Mouse (Mus musculus): ENCODE results near the gene Olfr18. TPM values are rescaled to one million over a fixed set of nuclear protein-coding genes. Genes with fewer than 3 reads are reported as not detected.
"Not testable (repeated sequence)": the region's sequence is repeated elsewhere in the genome, so short reads cannot be mapped to it uniquely, and the experiment has no call there.

Olfr18 gene
- total RNA-seq (2021): not detected
- long read RNA-seq, experiment 1: 0 reads
- long read RNA-seq, experiment 2: 0 reads

DNA sequence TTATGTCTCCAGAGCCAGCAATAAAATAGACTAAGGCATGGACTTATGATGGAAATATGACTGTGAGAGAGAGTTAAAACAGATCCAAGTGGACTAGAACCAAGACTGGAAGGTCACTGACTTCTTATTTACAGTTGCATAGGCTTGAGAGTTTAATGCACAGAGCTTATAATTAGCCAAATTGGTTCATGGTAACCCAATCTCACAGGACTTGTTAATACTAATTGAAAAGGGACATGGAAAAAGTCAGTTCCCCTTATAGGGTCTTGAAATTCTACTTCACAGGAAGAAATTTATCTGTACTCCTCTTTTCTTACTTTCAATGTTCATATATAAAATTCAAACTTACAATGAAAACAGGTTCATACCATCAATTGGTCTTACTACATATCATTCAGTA lies at the start of gene Olfr18:
Gene Olfr18, minus strand, starts transcription at position 101 of the 400 bp plus-strand sequence.
- DNase-seq: no peak

DNA sequence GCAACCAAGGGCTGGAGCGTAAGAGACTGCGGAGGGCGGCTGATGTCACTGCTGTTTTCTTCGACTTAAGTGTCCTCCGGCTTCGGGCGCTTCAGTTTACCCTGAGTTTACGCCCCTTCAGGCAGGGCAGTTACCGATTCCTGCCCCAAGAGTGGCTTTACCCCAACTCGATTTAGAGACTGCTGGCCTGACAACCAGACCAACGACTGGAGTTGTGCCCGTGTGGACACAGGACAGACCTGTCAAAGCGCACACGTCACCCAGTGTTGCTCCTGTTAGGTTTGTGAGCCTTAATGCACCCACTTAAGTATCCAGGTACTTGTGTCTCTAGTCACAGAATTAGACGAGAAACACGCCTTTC lies 49.4 kb upstream of the Olfr18 start:
- peak; percentile 18 for DNase-seq

DNA sequence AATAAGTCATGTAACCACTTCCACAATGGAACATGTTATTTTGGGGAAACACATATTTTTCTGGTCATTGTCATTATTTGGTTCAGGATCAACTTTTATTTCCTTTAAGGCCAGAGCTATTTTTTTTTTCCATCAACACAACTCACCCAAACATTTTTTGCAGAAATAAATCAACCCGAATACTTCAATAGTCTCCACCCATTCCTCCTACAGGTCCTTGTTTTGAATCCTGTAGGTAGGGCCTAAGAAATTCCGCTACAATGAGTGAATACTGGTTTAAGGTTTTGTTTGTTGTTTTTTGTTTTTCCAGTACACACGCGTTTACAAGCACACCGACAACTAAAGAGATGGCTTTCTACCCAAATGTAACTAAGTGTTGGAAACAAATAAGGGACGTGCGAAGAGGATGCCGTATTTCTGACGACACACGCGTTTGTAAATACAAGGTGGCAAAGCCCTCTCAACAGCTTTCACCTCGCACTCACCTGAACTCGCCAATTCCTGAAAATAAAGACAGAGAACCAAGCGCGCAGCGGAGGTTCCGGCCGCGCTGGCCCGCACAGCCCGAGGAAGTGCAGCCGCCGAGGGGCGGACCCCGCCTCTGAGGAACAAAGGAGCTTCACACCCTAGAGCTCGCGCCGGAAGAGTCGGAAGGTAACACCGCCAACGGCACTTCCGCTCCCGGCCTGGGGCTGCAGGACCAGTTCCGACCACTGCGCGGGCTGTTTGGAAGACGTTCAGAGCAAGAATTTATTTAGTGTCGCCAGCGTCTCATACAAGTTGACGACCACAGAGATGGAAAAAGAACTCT lies 48.8 kb upstream of the Olfr18 start, which contains the start of gene Zfp560:
Gene Zfp560, minus strand, starts transcription at position 646 of the 811 bp plus-strand sequence.
- peak; percentile 93 for DNase-seq

DNA sequence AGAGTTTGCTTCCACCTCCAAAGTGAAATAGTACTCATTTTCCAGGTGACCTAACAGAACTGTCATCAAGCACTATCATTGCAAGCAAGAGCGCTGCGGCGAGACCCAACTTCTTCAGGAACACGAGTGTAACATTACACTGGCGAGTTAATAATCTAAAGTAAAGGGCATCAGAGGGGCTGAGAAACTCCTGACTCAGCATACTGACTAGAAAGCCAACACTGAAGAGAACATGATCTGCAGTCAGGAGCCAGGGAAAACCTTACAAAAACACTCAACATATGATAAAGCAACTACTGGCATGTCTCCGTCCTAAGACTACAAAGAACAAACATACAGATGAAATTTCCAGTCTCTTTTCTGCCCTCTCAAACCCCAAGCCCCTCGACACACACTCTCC lies 47.8 kb upstream of the Olfr18 start:
- DNase-seq: no peak

DNA sequence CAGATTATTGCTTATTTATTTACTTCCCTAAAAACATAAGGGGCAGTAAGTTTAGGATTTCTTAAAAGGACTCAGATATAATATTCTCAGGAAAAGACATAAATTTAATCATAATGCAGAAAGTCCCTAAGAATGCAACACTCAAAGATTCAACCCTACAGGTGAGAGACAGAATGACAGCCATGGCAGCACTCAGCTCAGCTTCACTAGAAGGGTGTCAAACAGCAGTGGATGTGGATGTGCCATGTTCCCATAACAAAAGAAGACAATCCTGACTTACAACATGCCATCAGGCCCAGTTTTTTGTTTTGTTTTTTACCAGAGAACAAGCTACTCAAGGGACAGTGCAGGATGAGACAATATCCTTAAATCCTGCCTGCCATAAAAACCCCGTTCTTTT lies 38.8 kb upstream of the Olfr18 start:
- no peak for DNase-seq

DNA sequence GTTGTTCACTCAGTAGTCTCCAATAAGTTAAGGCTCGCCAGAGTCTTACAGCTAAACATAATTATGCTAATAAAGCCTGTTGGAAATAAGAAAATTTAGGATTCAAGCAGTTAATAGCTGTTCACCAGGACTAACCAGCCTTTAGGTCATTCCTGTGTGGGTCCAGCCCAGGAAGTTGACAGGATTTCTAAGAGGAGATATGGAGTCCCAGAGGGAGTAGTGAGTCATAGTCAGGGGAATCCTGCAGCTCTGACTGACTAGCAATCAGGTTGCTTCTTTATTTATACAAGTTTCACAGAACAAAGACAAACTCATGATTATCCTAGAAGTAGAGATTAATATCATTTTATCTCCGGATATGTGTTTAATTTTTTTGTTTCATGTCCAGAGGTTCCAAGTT lies 31.4 kb upstream of the Olfr18 start:
- DNase-seq: no peak

DNA sequence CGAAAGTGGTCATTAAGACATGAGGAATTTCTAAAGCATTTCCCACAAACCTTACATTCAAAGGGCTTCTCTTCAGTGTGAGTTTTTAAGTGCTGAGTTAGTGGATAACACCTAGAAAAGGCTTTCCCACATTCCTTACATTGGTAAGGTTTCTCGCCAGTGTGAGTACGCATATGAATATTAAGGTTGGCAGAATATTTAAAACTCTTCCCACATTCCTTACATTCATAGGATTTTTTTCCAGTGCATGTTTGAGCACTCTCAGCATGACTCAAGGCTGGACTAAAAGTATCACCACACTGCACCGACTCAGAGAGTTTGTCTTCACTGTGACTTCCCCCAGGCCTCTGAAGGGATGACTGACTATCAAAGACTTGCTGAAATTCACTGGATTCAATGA lies 12.6 kb upstream of the Olfr18 start:
- DNase-seq: no peak

DNA sequence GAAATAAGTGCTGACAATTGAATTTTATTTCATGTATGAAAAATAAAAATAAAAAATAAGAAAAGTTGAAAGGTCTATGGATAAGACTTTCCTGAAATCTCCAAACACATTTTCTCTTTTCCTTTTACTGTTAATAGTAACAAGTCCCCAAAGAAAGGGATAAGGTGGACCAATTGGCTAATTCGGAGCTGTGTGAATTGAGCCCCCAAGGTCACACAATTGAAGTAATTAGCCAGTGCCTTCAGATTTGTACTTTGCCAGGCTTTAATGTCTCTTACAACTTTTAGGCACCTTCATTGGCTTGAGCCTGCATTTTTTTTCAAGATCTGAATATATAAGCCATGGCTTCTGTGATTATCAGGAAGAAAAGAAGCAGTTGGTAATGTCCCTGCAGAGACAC lies 37.7 kb downstream of the Olfr18 start, which contains the start of gene Olfr873:
Gene Olfr873, plus strand, starts transcription at position 301 of the 400 bp plus-strand sequence.
- DNase-seq: no peak

DNA sequence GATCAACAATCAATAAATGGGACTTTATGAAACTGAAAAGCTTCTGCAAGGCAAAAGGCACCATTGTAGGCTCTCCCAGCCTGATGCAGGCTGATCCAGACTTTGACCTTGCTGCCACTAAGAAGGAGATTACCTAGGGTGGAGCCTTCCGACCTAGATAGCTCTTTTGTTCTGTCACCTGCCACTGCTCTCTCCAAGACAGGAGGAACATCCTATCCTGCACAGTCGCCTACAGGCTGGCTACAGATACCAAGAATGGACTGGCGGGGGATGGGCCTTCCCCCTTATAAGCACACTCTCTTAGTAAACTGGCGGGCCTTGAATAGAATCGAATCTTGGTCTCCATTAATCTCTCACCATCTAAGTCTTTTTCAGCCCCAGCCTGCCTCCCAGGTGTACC lies 40.3 kb downstream of the Olfr18 start:
- DNase-seq: not testable (repeated sequence)

DNA sequence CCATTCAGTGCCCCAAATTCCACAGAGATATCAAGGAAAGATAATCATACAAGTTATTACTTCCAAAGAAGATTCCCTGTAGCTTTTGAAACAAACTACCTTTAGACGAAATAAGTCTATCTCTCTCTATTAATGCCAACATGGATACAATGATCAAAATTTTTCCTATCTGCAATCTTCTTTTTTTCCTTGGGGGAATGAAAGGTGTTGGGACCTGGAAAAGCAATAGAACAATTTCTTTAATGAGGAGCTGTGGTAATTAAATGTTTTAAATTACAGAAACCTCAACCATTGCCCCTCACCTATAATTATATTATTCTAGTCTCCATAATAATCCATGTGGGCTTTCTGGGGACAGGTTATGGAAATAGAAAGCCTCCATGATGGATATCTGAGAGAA lies 53.8 kb downstream of the Olfr18 start, which contains the start of gene Olfr39:
Gene Olfr39, plus strand, starts transcription at position 301 of the 400 bp plus-strand sequence.
- DNase-seq: no peak

Other genes starting within 250 kb of the Olfr18 start
- gene Olfr868, start 237.5 kb downstream of the Olfr18 start, total RNA-seq (2021): not detected
- gene Olfr869, start 207.1 kb downstream of the Olfr18 start, total RNA-seq (2021): not detected
- not detected for gene Olfr870, start 162.0 kb downstream of the Olfr18 start, total RNA-seq (2021)
- not detected for gene Olfr871, start 123.9 kb downstream of the Olfr18 start, total RNA-seq (2021)
- gene Olfr872, start 99.0 kb downstream of the Olfr18 start, total RNA-seq (2021): not detected
- gene Olfr39, start 53.7 kb downstream of the Olfr18 start, total RNA-seq (2021): not detected
- not detected for gene Olfr873, start 37.6 kb downstream of the Olfr18 start, total RNA-seq (2021)
- 1 to 10 TPM; 8.5 to 9.6 TPM for gene Zfp560, start 49.1 kb upstream of the Olfr18 start, total RNA-seq (2021)
- gene Zfp26, start 124.1 kb upstream of the Olfr18 start, total RNA-seq (2021): 10 to 100 TPM; 19.4 to 26.9 TPM
- 10 to 100 TPM; 20.2 to 21.5 TPM for gene Zfp426, start 156.7 kb upstream of the Olfr18 start, total RNA-seq (2021)
- gene Zfp266, start 185.3 kb upstream of the Olfr18 start, total RNA-seq (2021): 10 to 100 TPM; 38.8 to 50.0 TPM
- 10 to 100 TPM in 1 of 2 experiments, 1 to 10 TPM in 1; 5.8 to 13.3 TPM for gene Zfp846, start 245.2 kb upstream of the Olfr18 start, total RNA-seq (2021)

All from adrenal gland, postnatal 10 days (tissue).